Mouse (Mus musculus): ENCODE measurements around the gene Ptprh. TPM values are rescaled to one million over a fixed set of nuclear protein-coding genes. Genes with fewer than 3 reads are reported as not detected.
"Not testable (repeated sequence)": the region's sequence is repeated elsewhere in the genome, so short reads cannot be mapped to it uniquely, and the experiment has no call there.

Gene Ptprh
- polyA plus RNA-seq, 1 experiment from 2014 or later: not detected

- no peak overlapping the region for H3K4me3 ChIP-seq (ENCODE audit: low read depth, low read length)
- no peak overlapping the region for H3K4me2 ChIP-seq (ENCODE audit: low read depth, severe bottlenecking)
- no peaks in the 10 kb centered on the region for H3K27me3 ChIP-seq (ENCODE audit: control insufficient read depth, insufficient read depth, low read length)
- H3K4me1 ChIP-seq (ENCODE audit: control insufficient read depth, insufficient read depth, low read length): 0 out of 2 replicates have a peak, but pooled peaks cover 1% of the 10 kb centered on the region
- WGBS: 63% methylated on average over 5 of the region's 5 CpGs
- H3K36me3 ChIP-seq (ENCODE audit: control insufficient read depth, insufficient read depth, low read length): no peaks in the 10 kb centered on the region
- H3K27ac ChIP-seq (replicated peaks; ENCODE audit: low read depth, low read length): no peak overlapping the region
- H3K9me3 ChIP-seq (ENCODE audit: control insufficient read depth, low read length): no peaks in the 10 kb centered on the region
- no peak overlapping the region for H3K9ac ChIP-seq (ENCODE audit: low read length)
- ATAC-seq (ENCODE audit: insufficient number of reproducible peaks, low FRiP score, low TSS enrichment, low read depth) (no peak), DNase-seq (ENCODE audit: low spot score) (no peak)
Observed at GRCm38 (mm10) chr7:4541344-4541743, 62.5 kb downstream of the Ptprh start.

- 74% methylated on average over 2 of the region's 2 CpGs for WGBS
Observed at GRCm38 (mm10) chr7:4539019-4539418, 64.8 kb downstream of the Ptprh start.

GRCm38 (mm10) chr7:4537181-4537580 lies 66.7 kb downstream of the Ptprh start:
- DNase-seq (ENCODE audit: low spot score) (no peak), ATAC-seq (ENCODE audit: insufficient number of reproducible peaks, low FRiP score, low TSS enrichment, low read depth) (no peak)
- H3K9ac ChIP-seq (ENCODE audit: low read length): no peak overlapping the region
- H3K27me3 ChIP-seq (ENCODE audit: control insufficient read depth, insufficient read depth, low read length): no peaks in the 10 kb centered on the region
- no peak overlapping the region for H3K4me3 ChIP-seq (ENCODE audit: low read depth, low read length)
- H3K4me2 ChIP-seq (ENCODE audit: low read depth, severe bottlenecking): no peak overlapping the region
- 57% methylated on average over 4 of the region's 4 CpGs for WGBS
- no peak overlapping the region for H3K27ac ChIP-seq (replicated peaks; ENCODE audit: low read depth, low read length)
- no peaks in the 10 kb centered on the region for H3K36me3 ChIP-seq (ENCODE audit: control insufficient read depth, insufficient read depth, low read length)
- H3K9me3 ChIP-seq (ENCODE audit: control insufficient read depth, low read length): no peaks in the 10 kb centered on the region
- H3K4me1 ChIP-seq (ENCODE audit: control insufficient read depth, insufficient read depth, low read length): no peaks in the 10 kb centered on the region

More at GRCm38 (mm10) chr7:4539019-4539418, 64.8 kb downstream of the Ptprh start:
- H3K9ac ChIP-seq (ENCODE audit: low read length): no peak overlapping the region
- DNase-seq (ENCODE audit: low spot score): no peak
- H3K9me3 ChIP-seq (ENCODE audit: control insufficient read depth, low read length): no peaks in the 10 kb centered on the region
- no peaks in the 10 kb centered on the region for H3K27me3 ChIP-seq (ENCODE audit: control insufficient read depth, insufficient read depth, low read length)
- H3K36me3 ChIP-seq (ENCODE audit: control insufficient read depth, insufficient read depth, low read length): no peaks in the 10 kb centered on the region
- H3K27ac ChIP-seq (replicated peaks; ENCODE audit: low read depth, low read length): no peak overlapping the region
- no peak overlapping the region for H3K4me2 ChIP-seq (ENCODE audit: low read depth, severe bottlenecking)
- no peak overlapping the region for H3K4me3 ChIP-seq (ENCODE audit: low read depth, low read length)
- no peaks in the 10 kb centered on the region for H3K4me1 ChIP-seq (ENCODE audit: control insufficient read depth, insufficient read depth, low read length)
- no peak for ATAC-seq (ENCODE audit: insufficient number of reproducible peaks, low FRiP score, low TSS enrichment, low read depth)

- ATAC-seq (ENCODE audit: insufficient number of reproducible peaks, low FRiP score, low TSS enrichment, low read depth): no peak
- no peak overlapping the region for H3K4me3 ChIP-seq (ENCODE audit: low read depth, low read length)
- no peak overlapping the region for H3K27ac ChIP-seq (replicated peaks; ENCODE audit: low read depth, low read length)
- H3K9ac ChIP-seq (ENCODE audit: low read length): no peak overlapping the region
- 93% methylated on average over 4 of the region's 4 CpGs for WGBS
- H3K4me1 ChIP-seq (ENCODE audit: control insufficient read depth, insufficient read depth, low read length): no peaks in the 10 kb centered on the region
- H3K27me3 ChIP-seq (ENCODE audit: control insufficient read depth, insufficient read depth, low read length): no peaks in the 10 kb centered on the region
- no peak overlapping the region for H3K4me2 ChIP-seq (ENCODE audit: low read depth, severe bottlenecking)
- no peaks in the 10 kb centered on the region for H3K36me3 ChIP-seq (ENCODE audit: control insufficient read depth, insufficient read depth, low read length)
- no peak for DNase-seq (ENCODE audit: low spot score)
- no peaks in the 10 kb centered on the region for H3K9me3 ChIP-seq (ENCODE audit: control insufficient read depth, low read length)
Observed at GRCm38 (mm10) chr7:4536369-4536768, 67.5 kb downstream of the Ptprh start.

- peak within 1 kb of the TSS; percentile 39 for H3K4me2 ChIP-seq (ENCODE audit: low read depth, severe bottlenecking)
- H3K4me3 ChIP-seq (ENCODE audit: low read depth, low read length): peak within 1 kb of the TSS; percentile 22
- ATAC-seq (ENCODE audit: insufficient number of reproducible peaks, low FRiP score, low TSS enrichment, low read depth) (peak; percentile 92), DNase-seq (ENCODE audit: low spot score) (peak; percentile 90)
- H3K27ac ChIP-seq (replicated peaks; ENCODE audit: low read depth, low read length): no peak within 1 kb of the TSS
- H3K4me1 ChIP-seq (ENCODE audit: control insufficient read depth, insufficient read depth, low read length): 0 out of 2 replicates have a peak, but pooled peaks cover 1% of the 10 kb centered on the region
- no peaks in the 10 kb centered on the region for H3K36me3 ChIP-seq (ENCODE audit: control insufficient read depth, insufficient read depth, low read length)
- no peak within 1 kb of the TSS for H3K9ac ChIP-seq (ENCODE audit: low read length)
- no peaks in the 10 kb centered on the region for H3K9me3 ChIP-seq (ENCODE audit: control insufficient read depth, low read length)
- H3K27me3 ChIP-seq (ENCODE audit: control insufficient read depth, insufficient read depth, low read length): no peaks in the 10 kb centered on the region
- WGBS: 2% methylated on average over 28 of the region's 28 CpGs
Observed at GRCm38 (mm10) chr7:4532005-4532729, 71.7 kb downstream of the Ptprh start, which contains the start of gene Dnaaf3. Dnaaf3 (minus strand) TSS chr7:4532453.

GRCm38 (mm10) chr7:4530166-4530565 lies 73.7 kb downstream of the Ptprh start:
- H3K9ac ChIP-seq (ENCODE audit: low read length); H3K36me3 ChIP-seq (ENCODE audit: control insufficient read depth, insufficient read depth, low read length); DNase-seq (ENCODE audit: low spot score); H3K4me3 ChIP-seq (ENCODE audit: low read depth, low read length); H3K4me2 ChIP-seq (ENCODE audit: low read depth, severe bottlenecking); H3K9me3 ChIP-seq (ENCODE audit: control insufficient read depth, low read length); H3K27ac ChIP-seq (replicated peaks; ENCODE audit: low read depth, low read length); H3K27me3 ChIP-seq (ENCODE audit: control insufficient read depth, insufficient read depth, low read length); ATAC-seq (ENCODE audit: insufficient number of reproducible peaks, low FRiP score, low TSS enrichment, low read depth); H3K4me1 ChIP-seq (ENCODE audit: control insufficient read depth, insufficient read depth, low read length): not testable (repeated sequence)
- WGBS: 33% methylated on average over 7 of the region's 8 CpGs

- Histone ChIP-seq H3K4me2 (ENCODE audit: low read depth, severe bottlenecking) (peak overlapping the region; percentile 51; the same call in 1 of the 2 replicates), H3K9me3 (ENCODE audit: control insufficient read depth, low read length) (no peaks in the 10 kb centered on the region), H3K4me1 (ENCODE audit: control insufficient read depth, insufficient read depth, low read length) (0 out of 2 replicates have a peak, but pooled peaks cover 4% of the 10 kb centered on the region), H3K36me3 (ENCODE audit: control insufficient read depth, insufficient read depth, low read length) (no peaks in the 10 kb centered on the region), H3K4me3 (ENCODE audit: low read depth, low read length) (no peak overlapping the region), H3K27me3 (ENCODE audit: control insufficient read depth, insufficient read depth, low read length) (no peaks in the 10 kb centered on the region), H3K27ac (replicated peaks; ENCODE audit: low read depth, low read length) (no peak overlapping the region), H3K9ac (ENCODE audit: low read length) (no peak overlapping the region)
- DNase-seq (ENCODE audit: low spot score) (no peak), ATAC-seq (ENCODE audit: insufficient number of reproducible peaks, low FRiP score, low TSS enrichment, low read depth) (0 out of 2 replicates have a peak, but pooled peaks have one; percentile 8)
- WGBS: 50% methylated on average over 18 of the region's 18 CpGs
Observed at GRCm38 (mm10) chr7:4527302-4527689, 76.5 kb downstream of the Ptprh start.

GRCm38 (mm10) chr7:4526341-4527301 lies 77.2 kb downstream of the Ptprh start:
- Histone ChIP-seq H3K27ac (replicated peaks; ENCODE audit: low read depth, low read length) (no peak overlapping the region), H3K4me1 (ENCODE audit: control insufficient read depth, insufficient read depth, low read length) (0 out of 2 replicates have a peak, but pooled peaks cover 4% of the 10 kb centered on the region), H3K9me3 (ENCODE audit: control insufficient read depth, low read length) (no peaks in the 10 kb centered on the region), H3K4me3 (ENCODE audit: low read depth, low read length) (peak overlapping the region; percentile 6), H3K27me3 (ENCODE audit: control insufficient read depth, insufficient read depth, low read length) (no peaks in the 10 kb centered on the region), H3K9ac (ENCODE audit: low read length) (no peak overlapping the region), H3K36me3 (ENCODE audit: control insufficient read depth, insufficient read depth, low read length) (no peaks in the 10 kb centered on the region), H3K4me2 (ENCODE audit: low read depth, severe bottlenecking) (peak overlapping the region; percentile 51)
- ATAC-seq (ENCODE audit: insufficient number of reproducible peaks, low FRiP score, low TSS enrichment, low read depth) (peak; percentile 88), DNase-seq (ENCODE audit: low spot score) (peak; percentile 94)
- WGBS: 24% methylated on average over 40 of the region's 40 CpGs

Data from limb, embryonic 11.5 days (tissue).